Mouse (Mus musculus) kidney, adult 2 months (tissue): ENCODE measurements around the gene Rabgef1.

Source experiments
- CTCF ChIP-seq: fragments of 200-500 bp; conservative IDR thresholded peaks from 2 replicates; pipeline ENCODE4 v1.5.1; 2011; ENCODE audit warnings: low read depth, mild to moderate bottlenecking, control low read depth, low read length, moderate library complexity, mixed read lengths; ENCODE audit not compliant: insufficient read depth, insufficient read length
- POLR2A ChIP-seq: fragments of 200-500 bp; IDR thresholded peaks from one replicate; pipeline ENCODE4 v1.6.1; 2011; ENCODE audit warnings: low read depth, low read length, control low read depth

DNA sequence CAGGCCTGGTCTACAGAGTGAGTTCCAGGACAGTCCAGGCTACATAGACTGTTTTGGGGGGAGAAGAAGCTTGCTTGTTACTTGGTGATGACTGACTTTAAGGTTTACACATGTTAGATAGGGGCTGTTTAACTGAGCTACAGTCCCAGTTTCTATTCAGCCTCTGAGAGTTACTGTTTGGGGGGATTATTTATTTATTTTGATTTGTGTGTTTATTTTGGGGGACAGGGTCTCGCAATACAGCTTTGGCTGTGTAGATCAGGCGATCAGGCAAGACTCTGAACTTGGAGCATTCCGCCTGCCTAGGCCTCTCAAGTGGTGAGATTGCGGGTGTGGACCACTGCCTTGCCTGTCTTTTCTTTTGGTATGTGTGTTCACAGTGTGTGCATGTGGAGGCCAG, 1.4 kb downstream of the Rabgef1 start:
- TF ChIP-seq POLR2A = no peak
- no peak for TF ChIP-seq CTCF
